Mouse (Mus musculus) right cerebral cortex, adult 2 months (tissue): ENCODE data around the gene Gm9044.
"Not testable (repeated sequence)": the region's sequence is repeated elsewhere in the genome, so short reads cannot be mapped to it uniquely, and the experiment has no call there.

ENCODE experiments used
- DNase-seq, 2 experiments: peaks; one replicate each; pipeline ENCODE4 v3.0.0; 2021 to 2022; ENCODE audit warnings: low spot score in 2 of 2

Gm9044 gene

GRCm38 (mm10) chr10:118332308-118332707, at the start of gene Gm9044:
TSS of gene Gm9044 (minus strand) at chr10:118332408.
- not testable (repeated sequence) for DNase-seq

DNA sequence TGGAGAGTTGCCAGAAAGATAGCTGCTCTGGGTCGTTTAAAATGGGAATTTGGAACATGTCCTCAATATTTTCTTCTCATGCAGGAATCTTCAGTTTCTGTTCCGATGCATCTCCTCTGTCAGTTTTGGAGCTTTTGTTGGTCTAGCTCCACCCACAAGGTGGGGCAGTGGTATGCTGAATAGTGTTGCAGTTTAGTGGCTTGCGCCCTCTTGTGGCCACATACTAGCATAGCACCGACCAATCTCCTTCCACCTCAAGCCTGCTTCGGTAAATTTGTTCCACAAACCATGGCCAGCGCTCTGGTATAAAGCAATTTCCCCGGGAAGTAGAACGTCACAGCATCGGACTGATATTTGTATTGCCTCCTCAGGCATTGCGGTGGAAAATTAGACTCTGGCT, 38.2 kb upstream of the Gm9044 start:
- peak; percentile 84 to 87 for DNase-seq

DNA sequence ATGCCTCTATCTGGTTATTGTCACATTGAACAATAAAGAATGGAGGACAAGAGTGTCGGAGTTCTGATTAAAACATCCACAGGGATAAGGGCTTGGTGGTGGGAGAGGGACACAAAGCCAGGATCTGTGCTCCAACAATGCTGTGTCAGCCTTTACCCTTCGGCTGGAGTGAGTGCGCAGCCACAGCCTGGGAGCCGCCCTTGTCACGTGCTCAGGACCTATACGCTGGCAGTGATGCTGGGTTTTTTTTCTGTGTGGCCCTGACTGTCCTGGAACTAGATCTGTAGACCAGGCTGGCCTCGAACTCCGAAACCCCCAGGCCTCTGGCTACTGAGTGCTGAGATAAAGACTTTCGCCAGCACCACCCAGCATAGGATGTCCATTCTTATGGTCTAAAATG, 37.3 kb upstream of the Gm9044 start:
- DNase-seq = no peak

GRCm38 (mm10) chr10:118354005-118354404, 21.8 kb upstream of the Gm9044 start, which contains the start of gene Gm9049:
TSS of gene Gm9049 (minus strand) at chr10:118354105.
- DNase-seq = not testable (repeated sequence)

- not testable (repeated sequence) for DNase-seq
Measured at GRCm38 (mm10) chr10:118348579-118348978, 16.4 kb upstream of the Gm9044 start, which contains the start of gene Gm9048. TSS of gene Gm9048 (minus strand) at chr10:118348679.

GRCm38 (mm10) chr10:118343155-118343554, 10.9 kb upstream of the Gm9044 start, which contains the start of gene Gm9046:
TSS of gene Gm9046 (minus strand) at chr10:118343255.
- not testable (repeated sequence) for DNase-seq

- DNase-seq = not testable (repeated sequence)
Measured at GRCm38 (mm10) chr10:118337731-118338130, 5.5 kb upstream of the Gm9044 start, which contains the start of gene Gm9045. TSS of gene Gm9045 (minus strand) at chr10:118337831.

GRCm38 (mm10) chr10:118326869-118327268, 5.3 kb downstream of the Gm9044 start, which contains the start of gene Gm9040:
TSS of gene Gm9040 (minus strand) at chr10:118326969.
- DNase-seq = not testable (repeated sequence)

DNA sequence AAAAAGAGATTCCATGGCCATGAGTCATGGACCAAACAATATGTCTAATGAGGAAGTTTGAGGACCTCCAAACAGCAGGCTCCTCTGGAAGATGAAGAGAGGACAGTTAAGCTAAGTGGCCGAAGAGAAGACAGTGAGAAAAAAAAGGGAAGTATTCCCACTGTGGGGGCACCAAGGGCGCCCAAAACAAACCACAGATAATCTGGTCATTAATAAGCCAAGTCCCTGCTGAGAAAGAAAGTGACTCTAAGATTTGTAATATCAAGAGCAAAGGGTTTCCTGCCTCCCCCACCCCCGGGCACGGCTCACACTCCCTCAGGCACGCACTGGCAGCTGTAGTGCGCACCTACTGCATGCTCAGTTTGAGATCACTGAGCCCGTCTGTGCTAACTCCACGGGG, 13.2 kb downstream of the Gm9044 start:
- no peak for DNase-seq

GRCm38 (mm10) chr10:118302133-118302532, 30.1 kb downstream of the Gm9044 start:
- DNase-seq = not testable (repeated sequence)

GRCm38 (mm10) chr10:118294938-118295337, 37.3 kb downstream of the Gm9044 start, which contains the start of gene Iltifb:
TSS of gene Iltifb (minus strand) at chr10:118295038.
- DNase-seq = no peak

DNA sequence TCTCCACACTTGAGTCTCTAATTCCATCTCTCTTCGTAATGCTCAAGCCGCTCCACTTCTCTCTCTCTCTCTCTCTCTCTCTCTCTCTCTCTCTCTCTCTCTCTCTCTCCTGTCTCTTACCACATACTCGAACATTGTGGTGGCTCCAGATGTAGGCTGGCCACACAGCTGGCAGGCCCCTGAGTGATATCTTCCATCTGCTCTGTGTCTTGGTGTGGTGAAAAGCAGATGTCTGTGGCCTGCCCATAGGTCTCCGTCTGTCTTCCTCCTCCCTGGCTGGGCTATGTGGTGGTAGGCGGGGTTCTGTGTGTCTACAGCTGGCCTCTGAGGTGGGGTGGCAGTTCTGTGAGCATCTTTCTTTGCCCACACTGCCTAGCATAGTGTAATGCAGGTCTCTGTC, 49.2 kb downstream of the Gm9044 start:
- DNase-seq = not testable (repeated sequence)

DNA sequence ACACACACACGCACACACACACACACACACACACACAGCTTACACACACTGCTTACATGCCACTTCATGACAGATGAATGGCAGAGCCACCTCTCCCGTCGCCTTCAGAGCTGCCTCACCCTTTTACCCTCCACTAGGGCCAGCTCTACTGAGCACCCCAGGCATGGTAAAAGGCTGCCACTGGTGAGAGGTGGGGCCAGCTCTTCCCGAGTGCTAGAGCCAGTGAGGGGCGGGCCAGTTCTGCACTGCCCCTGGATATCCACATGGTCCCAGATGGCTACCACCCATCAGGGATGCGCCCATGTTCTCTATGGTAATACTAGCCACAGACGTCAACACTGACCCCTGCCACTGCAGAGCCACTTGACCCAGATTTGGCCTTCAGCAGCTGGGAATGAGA, 49.6 kb downstream of the Gm9044 start:
- DNase-seq = not testable (repeated sequence)
